Mouse (Mus musculus) heart, postnatal 0 days (tissue): ENCODE measurements around the gene Qpctl. TPM values are rescaled to one million over a fixed set of nuclear protein-coding genes. Genes with fewer than 3 reads are reported as not detected.

Experiments used
- ATAC-seq: fragments of 200-750 bp; cut with Nextera tagmentation; 2 replicates; pipeline ENCODE4 v1.8.0; 2017; ENCODE audit warnings: low read depth, moderate number of reproducible peaks, moderate library complexity; ENCODE audit not compliant: insufficient read depth
- DNase-seq: peaks from one replicate; pipeline ENCODE4 v3.0.0-alpha.2; 2016; ENCODE audit warnings: low spot score
- H3K27ac ChIP-seq: fragments of 300-500 bp; sonication (generic); 2 replicates; pipeline ENCODE4 v1.5.1; 2014; ENCODE audit warnings: low read depth, mild to moderate bottlenecking
- H3K27me3 ChIP-seq: fragments of 300-500 bp; sonication (generic); 2 replicates; pipeline ENCODE4 v1.6.1; 2014; ENCODE audit warnings: low read length, mixed read lengths; ENCODE audit not compliant: control insufficient read depth, insufficient read depth
- H3K36me3 ChIP-seq: fragments of 300-500 bp; sonication (generic); replicated peaks from 2 replicates; pipeline ENCODE4 v1.6.1; 2014; ENCODE audit warnings: low read length, mixed read lengths; ENCODE audit not compliant: control insufficient read depth, insufficient read depth
- H3K4me1 ChIP-seq: fragments of 300-500 bp; sonication (generic); 2 replicates; pipeline ENCODE4 v1.6.1; 2014; ENCODE audit warnings: antibody characterized with exemption; ENCODE audit not compliant: control insufficient read depth, insufficient read depth
- H3K4me2 ChIP-seq: fragments of 300-500 bp; sonication (generic); 2 replicates; pipeline ENCODE4 v1.6.1; 2014; ENCODE audit warnings: low read depth, mild to moderate bottlenecking, low read length, moderate library complexity
- H3K4me3 ChIP-seq: fragments of 300-500 bp; sonication (generic); 2 replicates; pipeline ENCODE4 v1.5.1; 2014; ENCODE audit warnings: low read depth, low read length
- H3K9ac ChIP-seq: fragments of 300-500 bp; sonication (generic); replicated peaks from 2 replicates; pipeline ENCODE4 v1.6.1; 2014; ENCODE audit warnings: low read depth, low read length, mixed read lengths
- H3K9me3 ChIP-seq: fragments of 300-500 bp; sonication (generic); replicated peaks from 2 replicates; pipeline ENCODE4 v1.6.1; 2016; ENCODE audit warnings: low read length; ENCODE audit not compliant: control insufficient read depth
- CTCF ChIP-seq: IDR thresholded peaks from 2 replicates; pipeline ENCODE4 v1.5.1; 2016; ENCODE audit warnings: antibody characterized with exemption, control low read depth, low read depth
- EP300 ChIP-seq: IDR thresholded peaks from 2 replicates; pipeline ENCODE4 v1.6.1; 2016; ENCODE audit warnings: antibody characterized with exemption, low read depth
- WGBS: fragments of 180-500 bp; shearing (Covaris S2); extraction: QIAGEN DNeasy Blood & Tissue Kit; methylation state at CpG from one replicate; pipeline ENCODE4 v1.1.7; 2014; 5-methylcytosine and 5-hydroxymethylcytosine counted together
- polyA plus RNA-seq: library from polyadenylated mRNA; unstranded; fragments of >200 nt; fragmentation: Nextera tagmentation; extraction: Ambion mirVana; gene quantifications from 2 replicates; pipeline ENCODE4 v1.2.1, GENCODE M21; 2015
- total RNA-seq: library from RNA; depleted of rRNA; stranded (reverse); fragments of >200 nt; gene quantifications from 2 replicates; pipeline ENCODE4 v1.2.3, GENCODE M21; 2014; ENCODE audit warnings: low replicate concordance

Qpctl gene
- total and polyA plus RNA-seq, 2 experiments from 2014 or later = 4.4 to 7.9 TPM

GRCm38 (mm10) chr7:19164978-19165377 is 15.9 kb upstream of the Qpctl start:
- ATAC-seq = no peak; the same call in 1 of the 2 replicates
- no peak overlapping the region for H3K27ac ChIP-seq
- H3K36me3 ChIP-seq = peaks cover 7% of the 10 kb centered on the region; the same call in 1 of the 2 replicates
- no peak overlapping the region for H3K9ac ChIP-seq
- H3K4me3 ChIP-seq = peak overlapping the region; percentile 22
- H3K27me3 ChIP-seq = no peaks in the 10 kb centered on the region
- H3K4me1 ChIP-seq = peaks cover 29% of the 10 kb centered on the region
- WGBS = 4% methylated on average over 13 of the region's 13 CpGs
- H3K4me2 ChIP-seq = peak overlapping the region; percentile 52
- DNase-seq = no peak
- no peak for TF ChIP-seq EP300
- no peak for TF ChIP-seq CTCF
- H3K9me3 ChIP-seq = no peaks in the 10 kb centered on the region

GRCm38 (mm10) chr7:19164189-19164588 is 15.1 kb upstream of the Qpctl start:
- Histone ChIP-seq H3K27ac (no peak overlapping the region), H3K4me3 (no peak overlapping the region), H3K4me1 (peaks cover 21% of the 10 kb centered on the region), H3K27me3 (0 out of 2 replicates have a peak, but pooled peaks cover 8% of the 10 kb centered on the region), H3K9ac (no peak overlapping the region), H3K4me2 (peak overlapping the region; percentile 52), H3K9me3 (no peaks in the 10 kb centered on the region), H3K36me3 (peaks cover 7% of the 10 kb centered on the region; the same call in 1 of the 2 replicates)
- 11% methylated on average over 6 of the region's 6 CpGs for WGBS
- DNase-seq = no peak
- ATAC-seq = no peak
- TF ChIP-seq EP300 = no peak
- TF ChIP-seq CTCF = no peak

GRCm38 (mm10) chr7:19163752-19164151 is 14.7 kb upstream of the Qpctl start:
- no peak for ATAC-seq
- H3K4me3 ChIP-seq = no peak overlapping the region
- H3K9me3 ChIP-seq = no peaks in the 10 kb centered on the region
- H3K27me3 ChIP-seq = 0 out of 2 replicates have a peak, but pooled peaks cover 9% of the 10 kb centered on the region
- H3K9ac ChIP-seq = no peak overlapping the region
- TF ChIP-seq CTCF = no peak
- no peak for TF ChIP-seq EP300
- no peak overlapping the region for H3K27ac ChIP-seq
- peaks cover 7% of the 10 kb centered on the region; the same call in 1 of the 2 replicates for H3K36me3 ChIP-seq
- 43% methylated on average over 12 of the region's 12 CpGs for WGBS
- DNase-seq = no peak
- H3K4me2 ChIP-seq = peak overlapping the region; percentile 52; the same call in 1 of the 2 replicates
- H3K4me1 ChIP-seq = peaks cover 20% of the 10 kb centered on the region

DNA sequence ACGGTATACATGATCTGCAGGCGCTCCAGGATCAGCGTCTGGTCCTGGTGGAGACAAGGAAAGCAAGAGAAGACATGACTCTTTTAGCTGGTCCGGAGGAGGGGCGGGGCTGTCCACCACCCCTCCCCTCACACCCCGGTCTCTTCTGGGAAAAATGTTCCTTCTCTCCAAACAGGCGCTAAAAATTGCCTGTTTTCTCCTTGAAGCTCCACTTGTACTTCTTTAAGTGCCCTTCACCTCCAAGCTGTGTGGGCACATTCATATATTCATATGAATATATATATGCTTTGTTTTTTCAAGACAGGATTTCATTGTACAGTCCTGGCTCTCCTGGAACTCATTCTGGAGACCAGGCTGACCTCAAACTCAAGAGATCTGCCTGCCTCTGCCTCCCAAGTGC is 13.8 kb upstream of the Qpctl start:
- Histone ChIP-seq H3K4me2 (no peak overlapping the region), H3K27me3 (0 out of 2 replicates have a peak, but pooled peaks cover 9% of the 10 kb centered on the region), H3K27ac (no peak overlapping the region), H3K9me3 (no peaks in the 10 kb centered on the region), H3K36me3 (peaks cover 7% of the 10 kb centered on the region; the same call in 1 of the 2 replicates), H3K4me3 (no peak overlapping the region), H3K4me1 (peaks cover 15% of the 10 kb centered on the region), H3K9ac (no peak overlapping the region)
- DNase-seq (no peak), ATAC-seq (no peak)
- WGBS = 81% methylated on average over 7 of the region's 7 CpGs
- TF ChIP-seq CTCF (no peak), EP300 (no peak)

DNA sequence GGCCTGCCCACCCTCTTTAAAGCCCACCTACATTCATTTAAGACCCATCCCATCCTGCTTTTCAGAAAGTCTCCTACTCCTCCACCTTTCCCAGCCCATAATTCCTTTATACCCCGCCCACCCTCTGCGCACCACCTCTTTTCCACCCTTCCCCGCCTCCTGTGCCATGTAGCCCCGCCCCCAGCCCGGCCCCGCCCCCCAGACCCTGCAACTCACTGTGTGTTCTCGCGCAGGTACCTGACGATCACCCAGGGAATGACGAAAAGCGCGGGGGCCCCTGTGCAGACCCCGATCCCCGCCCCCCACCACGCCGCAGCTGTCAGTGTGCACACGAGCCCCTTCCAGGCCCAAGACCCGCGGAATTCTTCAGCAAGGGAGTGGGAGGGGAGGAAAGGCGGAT is 11.0 kb upstream of the Qpctl start:
- no peak overlapping the region for H3K27ac ChIP-seq
- no peak for TF ChIP-seq EP300
- no peak for TF ChIP-seq CTCF
- 0 out of 2 replicates have a peak, but pooled peaks cover 9% of the 10 kb centered on the region for H3K27me3 ChIP-seq
- peak; percentile 21; the same call in 1 of the 2 replicates for ATAC-seq
- no peak for DNase-seq
- H3K4me1 ChIP-seq = peaks cover 18% of the 10 kb centered on the region
- peak overlapping the region; percentile 58 for H3K4me2 ChIP-seq
- 5% methylated on average over 19 of the region's 20 CpGs for WGBS
- H3K9ac ChIP-seq = no peak overlapping the region
- peaks cover 7% of the 10 kb centered on the region; the same call in 1 of the 2 replicates for H3K36me3 ChIP-seq
- H3K9me3 ChIP-seq = no peaks in the 10 kb centered on the region
- peak overlapping the region; percentile 26 for H3K4me3 ChIP-seq

GRCm38 (mm10) chr7:19159411-19159810 is 10.3 kb upstream of the Qpctl start:
- no peak overlapping the region for H3K4me2 ChIP-seq
- TF ChIP-seq EP300 (no peak), CTCF (no peak)

More at GRCm38 (mm10) chr7:19159411-19159810, 10.3 kb upstream of the Qpctl start:
- DNase-seq (no peak), ATAC-seq (no peak)
- no peaks in the 10 kb centered on the region for H3K9me3 ChIP-seq
- H3K36me3 ChIP-seq = peaks cover 7% of the 10 kb centered on the region; the same call in 1 of the 2 replicates
- H3K27ac ChIP-seq = no peak overlapping the region
- 0 out of 2 replicates have a peak, but pooled peaks cover 9% of the 10 kb centered on the region for H3K27me3 ChIP-seq
- H3K4me1 ChIP-seq = peaks cover 11% of the 10 kb centered on the region
- H3K4me3 ChIP-seq = no peak overlapping the region
- WGBS = 29% methylated on average over 18 of the region's 18 CpGs
- H3K9ac ChIP-seq = no peak overlapping the region
